Mouse (Mus musculus): ENCODE measurements around the gene Sod1. TPM values are rescaled to one million over a fixed set of nuclear protein-coding genes. Genes with fewer than 3 reads are reported as not detected.

Gene Sod1
- total RNA-seq (2021): 100 to 1,000 TPM; 357 to 406 TPM

- peak; percentile 96 to 97 for DNase-seq (ENCODE audit: extremely low spot score in 1 of 2, low spot score in 1 of 2)
Observed at GRCm38 (mm10) chr16:90220026-90220891, at the start of gene Sod1. Gene Sod1, plus strand, starts transcription at chr16:90220754.

DNA sequence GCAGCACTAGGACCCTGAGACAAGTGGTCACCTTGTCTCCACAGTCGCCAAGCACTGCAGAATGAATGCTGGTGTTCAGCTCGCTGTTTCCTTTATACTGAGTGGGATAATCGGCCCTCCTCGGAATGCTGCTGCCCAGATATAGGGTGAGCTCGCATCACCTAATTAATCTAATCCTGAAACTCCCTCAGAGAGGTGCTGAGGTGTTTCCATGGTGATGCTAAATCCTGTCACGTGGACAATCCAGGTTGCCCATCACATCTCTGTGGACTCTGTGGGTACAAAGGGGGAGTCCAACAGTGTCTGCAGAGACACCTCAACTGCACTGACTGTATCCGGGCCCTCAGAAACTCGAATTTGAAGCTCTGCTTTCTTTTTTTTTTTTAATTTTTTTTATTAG, 49.1 kb upstream of the Sod1 start:
- DNase-seq (ENCODE audit: extremely low spot score in 1 of 2, low spot score in 1 of 2): no peak

DNA sequence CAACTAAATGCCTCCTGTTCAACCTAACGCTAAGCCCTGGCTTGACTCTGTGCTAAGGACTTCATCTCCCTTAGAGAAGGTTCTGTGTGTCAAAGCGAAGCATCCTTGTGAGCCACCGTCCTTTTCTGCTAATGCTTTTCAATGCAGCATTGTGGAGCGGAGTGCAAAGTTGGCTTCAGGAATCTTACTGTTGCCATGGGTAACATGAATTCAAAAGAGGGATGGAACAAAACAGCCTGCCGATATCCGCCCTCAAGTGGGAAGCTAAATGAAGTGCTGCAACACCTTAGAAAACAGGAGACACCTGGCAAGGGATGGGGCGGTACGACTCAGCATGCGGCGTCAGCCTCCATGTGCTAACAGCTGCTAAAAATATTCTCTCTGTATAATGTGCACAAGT, 44.1 kb upstream of the Sod1 start:
- no peak for DNase-seq (ENCODE audit: extremely low spot score in 1 of 2, low spot score in 1 of 2)

DNA sequence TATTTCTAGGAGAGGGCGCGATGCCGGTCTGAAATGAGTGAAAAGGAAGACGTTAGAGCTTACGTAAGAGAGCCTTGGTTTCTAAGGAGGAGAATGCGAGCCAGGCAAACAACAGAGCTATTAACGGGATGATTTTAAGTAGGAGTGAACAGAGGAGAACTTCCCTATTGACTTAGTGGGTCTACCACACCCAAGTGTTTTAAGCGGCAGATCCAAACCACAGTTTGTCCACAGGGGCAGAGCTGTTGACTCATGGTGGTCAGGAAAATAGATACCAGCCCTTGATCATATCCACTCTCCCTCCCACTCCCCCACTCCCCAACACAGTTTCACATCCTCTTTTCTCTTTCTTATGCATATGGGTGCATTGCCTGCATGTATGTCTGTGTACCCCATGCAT, 43.1 kb upstream of the Sod1 start:
- DNase-seq (ENCODE audit: extremely low spot score in 1 of 2, low spot score in 1 of 2): no peak

GRCm38 (mm10) chr16:90178404-90178803, 42.1 kb upstream of the Sod1 start:
- DNase-seq (ENCODE audit: extremely low spot score in 1 of 2, low spot score in 1 of 2): no peak

DNA sequence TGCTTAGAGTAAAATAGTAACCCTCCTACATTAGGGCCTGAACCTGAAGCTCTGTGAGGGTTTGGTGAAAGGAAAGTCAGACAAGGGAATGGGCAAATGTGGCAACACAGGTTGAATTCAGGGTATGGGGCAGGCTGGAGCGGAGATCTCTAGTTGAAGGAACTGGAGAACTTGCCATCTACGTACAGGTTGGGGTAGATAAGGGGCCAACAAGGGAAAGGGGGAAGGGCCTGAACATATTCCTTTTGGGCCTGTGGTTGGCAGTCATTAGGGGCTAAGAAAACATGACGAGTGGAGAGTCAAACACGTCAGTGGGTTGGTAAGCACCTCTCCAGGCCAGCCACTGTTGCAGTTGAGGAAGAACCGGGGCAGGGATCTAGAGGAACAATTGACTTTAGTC, 40.7 kb upstream of the Sod1 start:
- DNase-seq (ENCODE audit: extremely low spot score in 1 of 2, low spot score in 1 of 2): no peak

GRCm38 (mm10) chr16:90180975-90181374, 39.6 kb upstream of the Sod1 start:
- no peak for DNase-seq (ENCODE audit: extremely low spot score in 1 of 2, low spot score in 1 of 2)

GRCm38 (mm10) chr16:90181673-90182072, 38.9 kb upstream of the Sod1 start:
- no peak for DNase-seq (ENCODE audit: extremely low spot score in 1 of 2, low spot score in 1 of 2)

- no peak for DNase-seq (ENCODE audit: extremely low spot score in 1 of 2, low spot score in 1 of 2)
Observed at GRCm38 (mm10) chr16:90184135-90184534, 36.4 kb upstream of the Sod1 start.

DNA sequence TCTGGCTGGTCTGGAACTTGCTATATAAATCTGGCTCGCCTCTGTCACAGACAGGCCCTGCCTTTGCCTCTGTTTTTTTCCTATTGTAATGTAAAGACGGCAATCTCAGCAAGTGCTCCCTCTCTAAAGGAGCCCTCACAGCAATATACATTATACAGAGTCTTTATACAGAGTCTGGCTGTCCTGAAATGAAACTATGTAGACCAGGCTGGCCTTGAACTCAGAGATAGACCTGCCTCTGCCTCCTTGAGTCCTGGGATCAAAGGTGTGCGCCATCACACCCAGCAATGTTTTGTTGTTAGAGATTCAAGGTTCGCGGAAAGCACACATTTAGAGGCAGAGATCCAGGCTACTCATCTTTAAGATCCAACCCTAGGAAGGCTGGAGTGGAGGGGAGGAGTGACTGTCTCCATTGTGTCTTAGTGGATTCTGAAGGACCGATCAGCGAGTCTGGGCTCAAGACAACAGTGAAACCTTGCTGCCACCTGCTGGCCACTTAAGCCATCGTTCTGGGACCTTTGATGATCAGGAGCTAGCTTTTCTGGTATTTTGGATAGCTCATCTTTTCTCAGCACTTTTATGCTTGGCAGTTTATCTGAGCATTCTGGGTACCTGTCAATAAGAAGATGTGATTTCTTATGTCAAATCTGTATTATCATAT, 34.5 kb upstream of the Sod1 start:
- DNase-seq (ENCODE audit: extremely low spot score in 1 of 2, low spot score in 1 of 2): peak; percentile 60 to 93

DNA sequence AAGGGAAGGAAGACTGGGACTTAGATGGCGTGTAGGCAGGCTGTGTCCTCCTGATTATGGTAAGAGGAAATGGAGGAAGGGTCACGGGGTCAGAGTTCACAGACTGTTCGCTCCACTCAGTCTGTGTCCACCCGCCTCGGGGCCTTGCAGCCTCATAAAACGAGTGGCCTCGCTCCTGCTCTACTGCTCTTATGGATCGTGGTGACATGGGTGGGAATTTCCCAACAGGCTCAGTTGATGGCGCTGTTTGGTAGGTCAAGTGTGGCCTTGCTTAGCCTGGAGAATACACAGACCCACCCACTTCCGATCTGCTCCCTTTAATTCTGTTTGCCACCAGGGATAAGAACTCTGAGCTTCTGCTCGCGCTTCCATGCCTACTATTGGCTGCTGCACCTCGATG, 33.1 kb upstream of the Sod1 start:
- DNase-seq (ENCODE audit: extremely low spot score in 1 of 2, low spot score in 1 of 2): no peak

DNA sequence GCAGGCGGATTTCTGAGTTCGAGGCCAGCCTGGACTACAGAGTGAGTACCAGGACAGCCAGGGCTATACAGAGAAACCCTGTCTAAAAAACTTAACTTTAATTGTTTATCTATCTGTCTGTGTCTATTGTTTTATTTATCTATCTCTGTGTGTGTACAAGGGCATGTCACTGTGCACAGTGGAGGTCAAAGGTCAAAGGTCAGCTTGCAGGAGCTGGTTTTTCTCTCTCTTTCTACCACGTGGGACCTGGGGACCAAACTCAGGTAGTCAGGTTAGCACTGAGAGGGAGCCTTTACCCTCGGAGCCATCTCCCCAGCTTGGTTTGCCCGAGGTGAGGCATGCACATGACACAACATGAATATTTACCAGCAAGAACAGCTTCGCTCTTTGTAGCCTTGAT, 29.3 kb upstream of the Sod1 start:
- no peak for DNase-seq (ENCODE audit: extremely low spot score in 1 of 2, low spot score in 1 of 2)

DNA sequence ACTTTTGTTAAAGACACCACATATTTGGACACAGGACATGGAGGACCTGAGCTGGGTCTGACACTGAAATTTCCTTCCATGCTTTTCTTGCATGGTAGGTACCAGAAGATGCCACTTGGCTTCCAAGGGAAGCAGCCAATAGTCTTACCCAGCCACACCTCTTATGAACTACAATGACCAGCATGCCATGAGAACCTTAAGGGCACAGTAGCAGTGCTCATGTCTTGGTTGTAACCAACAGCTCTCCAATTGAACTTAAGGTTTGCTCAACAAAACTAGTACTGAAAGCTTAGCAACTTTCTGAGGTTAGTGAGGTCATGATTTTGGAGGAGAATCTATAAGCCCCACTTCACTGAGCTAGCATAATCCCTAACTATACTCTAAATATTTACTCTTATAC, 26.8 kb upstream of the Sod1 start:
- no peak for DNase-seq (ENCODE audit: extremely low spot score in 1 of 2, low spot score in 1 of 2)

DNA sequence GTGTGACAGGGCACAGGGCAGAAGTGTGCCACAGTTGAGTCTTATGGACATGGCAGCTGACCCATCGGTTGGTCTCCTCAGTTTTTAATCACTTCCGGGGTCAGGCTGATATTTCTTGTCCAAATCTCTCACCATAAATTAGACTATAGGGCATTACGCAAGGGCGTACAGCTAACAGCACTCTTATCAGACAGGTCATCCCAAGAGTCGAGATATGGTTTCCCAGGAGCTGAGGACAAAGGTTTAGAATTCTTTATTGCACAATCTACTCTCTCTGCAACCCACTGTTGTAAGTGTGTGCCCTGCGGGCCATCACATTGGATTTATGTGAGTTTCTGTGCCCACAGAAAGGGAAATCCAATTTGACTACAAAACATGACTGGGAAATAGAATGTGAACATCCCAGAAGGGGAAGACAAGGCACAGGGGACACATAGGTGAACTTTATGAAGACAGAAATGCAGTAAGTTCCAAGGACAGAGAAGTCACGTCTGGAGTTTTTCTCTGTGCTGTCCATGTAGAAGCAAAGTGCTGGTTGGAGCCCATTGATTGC, 23.8 kb upstream of the Sod1 start:
- no peak for DNase-seq (ENCODE audit: extremely low spot score in 1 of 2, low spot score in 1 of 2)

DNA sequence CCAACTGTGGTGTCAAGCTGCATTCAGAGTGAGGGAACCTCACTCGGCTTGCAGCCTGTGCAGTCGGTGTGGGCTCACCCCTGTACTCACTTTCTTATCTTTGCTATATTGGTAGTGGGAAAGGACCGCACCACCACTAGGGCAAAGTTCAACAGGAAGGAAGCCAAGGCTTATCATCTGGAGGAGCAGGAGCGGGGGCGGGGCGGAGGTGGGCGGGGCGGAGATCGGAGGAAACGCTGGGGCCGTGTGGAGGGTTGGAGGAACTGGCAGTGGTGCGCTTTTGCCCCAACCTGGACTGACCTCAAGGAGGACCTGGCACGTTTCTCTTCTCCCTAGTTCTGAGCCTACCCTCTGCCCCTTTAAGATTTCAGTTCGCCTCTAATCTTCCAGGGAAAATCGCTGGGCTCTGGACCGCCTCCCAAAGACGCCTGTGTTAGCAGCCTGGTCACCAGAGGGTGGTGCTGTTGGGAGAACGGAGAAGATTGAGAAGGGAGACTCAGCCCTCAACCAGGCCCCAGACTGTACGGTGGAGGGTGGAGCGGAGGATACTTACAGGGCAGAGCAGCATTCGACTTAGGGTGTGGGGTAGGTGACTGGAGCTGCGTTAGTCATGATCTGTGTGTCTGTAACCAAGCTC, 23.1 kb upstream of the Sod1 start:
- peak in 1 of 2 experiments; percentile 60 for DNase-seq (ENCODE audit: extremely low spot score in 1 of 2, low spot score in 1 of 2)

DNA sequence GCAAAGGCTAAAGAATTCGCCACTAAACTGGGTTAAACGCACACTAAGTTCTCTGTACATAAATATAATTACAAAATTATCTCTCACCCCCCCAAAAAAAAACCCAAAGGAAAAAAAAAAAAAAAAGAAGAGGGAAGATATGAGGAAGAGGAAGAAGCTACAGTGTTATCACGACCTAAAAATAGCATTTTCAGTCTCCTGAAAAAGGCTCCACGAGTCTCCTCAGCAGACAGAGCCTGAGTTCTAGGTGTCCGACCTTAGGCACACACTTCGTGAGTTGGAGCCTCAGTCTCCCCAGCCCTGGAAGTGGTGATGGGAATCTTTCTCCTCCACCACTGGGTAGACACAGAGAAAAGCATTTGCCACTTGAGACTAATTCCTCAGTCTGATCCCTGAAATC, 21.9 kb upstream of the Sod1 start:
- DNase-seq (ENCODE audit: extremely low spot score in 1 of 2, low spot score in 1 of 2): no peak

DNA sequence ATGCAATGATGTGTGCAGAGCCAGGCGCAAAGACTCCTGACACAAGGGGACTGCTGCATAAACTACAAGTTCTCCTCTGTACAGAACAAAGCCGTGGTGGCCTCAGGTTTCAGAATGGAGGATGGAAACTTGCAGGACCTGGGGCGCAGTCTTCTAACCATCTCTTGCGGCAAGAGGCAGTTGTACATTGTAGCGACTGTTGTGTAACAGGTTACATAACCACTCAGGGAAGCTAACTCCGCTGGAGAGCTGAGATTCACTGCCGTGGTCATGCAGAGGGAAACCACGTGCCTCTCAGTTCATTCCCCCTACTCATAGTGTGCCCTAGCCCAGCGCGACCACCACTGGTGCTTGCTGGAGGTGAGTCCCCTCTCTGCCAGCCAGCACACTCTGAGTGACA, 21.4 kb upstream of the Sod1 start:
- DNase-seq (ENCODE audit: extremely low spot score in 1 of 2, low spot score in 1 of 2): no peak

- no peak for DNase-seq (ENCODE audit: extremely low spot score in 1 of 2, low spot score in 1 of 2)
Observed at GRCm38 (mm10) chr16:90202140-90202539, 18.4 kb upstream of the Sod1 start.

- DNase-seq (ENCODE audit: extremely low spot score in 1 of 2, low spot score in 1 of 2): no peak
Observed at GRCm38 (mm10) chr16:90203226-90203962, 17.2 kb upstream of the Sod1 start.

GRCm38 (mm10) chr16:90204868-90205267, 15.7 kb upstream of the Sod1 start:
- DNase-seq (ENCODE audit: extremely low spot score in 1 of 2, low spot score in 1 of 2): no peak

DNA sequence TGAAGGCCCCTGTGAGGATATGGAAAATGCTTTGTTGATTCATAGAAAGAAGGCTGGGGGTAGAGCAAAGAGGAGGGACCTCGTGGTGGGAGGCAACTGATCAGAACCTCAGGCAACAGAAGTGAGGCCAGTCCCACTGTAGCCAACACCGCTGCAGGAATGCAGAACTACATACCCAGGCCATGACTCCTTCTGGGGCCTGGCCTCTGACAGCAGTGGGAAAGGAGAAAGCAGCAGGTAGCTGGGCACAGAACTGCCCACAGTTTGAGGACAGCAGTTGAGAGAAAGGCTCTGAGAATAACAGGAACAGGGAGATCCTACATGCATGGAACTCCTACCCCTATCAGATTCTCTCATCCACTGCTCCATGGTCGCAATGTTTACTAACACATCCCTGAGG, 11.6 kb upstream of the Sod1 start:
- DNase-seq (ENCODE audit: extremely low spot score in 1 of 2, low spot score in 1 of 2): no peak
